Mouse (Mus musculus) spleen, adult 2 months (tissue): Measurements from ENCODE around the gene Unc79.

Experiments used
- CTCF ChIP-seq: fragments of 200-500 bp; IDR thresholded peaks from 2 replicates; pipeline ENCODE4 v1.5.1; 2011; ENCODE audit warnings: mild to moderate bottlenecking, inconsistent platforms; ENCODE audit not compliant: insufficient read depth, insufficient read length, insufficient replicate concordance; ENCODE audit errors: extremely low read depth
- POLR2A ChIP-seq: fragments of 200-500 bp; IDR thresholded peaks from 2 replicates; pipeline ENCODE4 v1.6.1; 2011; ENCODE audit warnings: low read depth, low read length, inconsistent platforms

- TF ChIP-seq CTCF (no peak), POLR2A (no peak)
These were observed 131.4 kb downstream of the Unc79 start for GRCm38 (mm10) chr12:103080055-103080454.
